Mouse (Mus musculus): ENCODE data around the gene Cwf19l1.

The Cwf19l1 gene

GRCm38 (mm10) chr19:44060226-44060625 is 75.5 kb downstream of the Cwf19l1 start:
- DNase-seq (ENCODE audit: low spot score), result no peak

Data from retina, embryonic 14.5 days (tissue).